12 mouse cellular contexts compared by ENCODE assay signal in genomic region chr9:87135765-87136558, GRCm38 (mm10). TPM values are rescaled to one million over a fixed set of nuclear protein-coding genes. Genes with fewer than 3 reads are reported as not detected.
DNase-seq lines count a peak whose midpoint lies in the region; ATAC-seq and TF ChIP-seq lines count a peak whose summit lies in the region.
"Had no signal": no experiment of that assay in that cellular context is flagged by ENCODE, and none has a peak within 500 bp of the region (broad histone marks: within the 10 kb centered on the region; RNA-seq: fewer than 3 reads in every experiment).

No protein-coding gene starts in this region.

- intact Hi-C loops in heart, postnatal 10 days (cut with DNase I), result no loop called here

- 52% methylated on average over 14 of the region's 14 CpGs for WGBS in midbrain, postnatal 0 days
- 75% methylated on average over 14 of the region's 14 CpGs for WGBS in midbrain, embryonic 10.5 days

- no peaks in the 10 kb centered on the region for H3K27me3 ChIP-seq in midbrain, postnatal 0 days (ENCODE audit: insufficient read depth, low read length)
- no peaks in the 10 kb centered on the region for H3K27me3 ChIP-seq in midbrain, embryonic 10.5 days (ENCODE audit: low read depth, poor library complexity, severe bottlenecking)

- no peaks in the 10 kb centered on the region for H3K4me1 ChIP-seq in midbrain, postnatal 0 days (ENCODE audit: insufficient read depth, low read length)
- H3K4me1 ChIP-seq in midbrain, embryonic 10.5 days, result peaks cover 4% of the 10 kb centered on the region; the same call in 1 of the 2 replicates

- peak; percentile 21 to 30 for DNase-seq in heart, postnatal 10 days
- DNase-seq in heart, adult 8-10 months (ENCODE audit: low spot score), result no peak
- DNase-seq in midbrain, postnatal 0 days (ENCODE audit: low spot score), result peak; percentile 72
- DNase-seq in midbrain, embryonic 10.5 days (ENCODE audit: low spot score), result no peak
- peak; percentile 73 to 82 for DNase-seq in cerebellum, postnatal 14 days
- DNase-seq in testis, postnatal 10 days (ENCODE audit: low spot score), result peak; percentile 48
- DNase-seq in spleen, postnatal 10 days (ENCODE audit: low spot score in 2 of 2), result no peak
- no peak for DNase-seq in gastrocnemius, postnatal 25 days
- DNase-seq: kidney, postnatal 36 days; retina, postnatal 1 day had no signal

- no peak overlapping the region for H3K4me3 ChIP-seq in midbrain, postnatal 0 days (ENCODE audit: low read depth, low read length)
- H3K4me3 ChIP-seq in midbrain, embryonic 10.5 days, result no peak overlapping the region

- no peak for ATAC-seq in midbrain, postnatal 0 days (ENCODE audit: low FRiP score)

- H3K9ac ChIP-seq in midbrain, postnatal 0 days (replicated peaks; ENCODE audit: low read length, poor library complexity, severe bottlenecking), result no peak overlapping the region

- H3K4me2 ChIP-seq in midbrain, postnatal 0 days (ENCODE audit: low read depth, low read length, poor library complexity, severe bottlenecking), result no peak overlapping the region
- H3K4me2 ChIP-seq: liver, embryonic 11.5 days had no signal

- no peaks in the 10 kb centered on the region for H3K36me3 ChIP-seq in midbrain, postnatal 0 days (ENCODE audit: insufficient read depth, low read length)
- no peaks in the 10 kb centered on the region for H3K36me3 ChIP-seq in midbrain, embryonic 10.5 days

- 0 out of 2 replicates have a peak overlapping the region, but pooled peaks have one; percentile 2 for H3K27ac ChIP-seq in midbrain, postnatal 0 days (ENCODE audit: low read depth, low read length)
- no peak overlapping the region for H3K27ac ChIP-seq in midbrain, embryonic 10.5 days (replicated peaks)

- no peaks in the 10 kb centered on the region for H3K9me3 ChIP-seq in midbrain, postnatal 0 days (ENCODE audit: low read length)
- H3K9me3 ChIP-seq in midbrain, embryonic 10.5 days (replicated peaks), result no peaks in the 10 kb centered on the region

- TF ChIP-seq CTCF in midbrain, postnatal 0 days (IDR thresholded peaks at IDR 0.05), result no peak

RNA-seq across cellular contexts. Expression of gene Mrap2, which starts 8.1 kb away (rescaled TPM):
- total RNA-seq in heart, postnatal 10 days (2021), result 1 to 10 TPM in 1 of 2 experiments, under 1 TPM in 1; 0.57 to 4.3 TPM
- 1 to 10 TPM; 2.1 to 2.6 (median 2.2) TPM for total RNA-seq in heart, adult 8-10 months (2022)
- total RNA-seq in midbrain, postnatal 0 days (2014; rRNA removed), result 3.7 and 4.3 TPM in 2 replicates
- 4.2 and 4.8 TPM in 2 replicates for polyA plus RNA-seq in midbrain, postnatal 0 days (2015; fragmentation: Nextera tagmentation; extraction: Ambion mirVana)
- 0.09 TPM in 1 of 2 replicates, not detected in the other for polyA plus RNA-seq in midbrain, embryonic 10.5 days (2016; fragmentation: Nextera tagmentation; extraction: Ambion mirVana)
- under 1 TPM; 0.49 to 0.72 TPM for total RNA-seq in gastrocnemius, postnatal 25 days (2021)
- total RNA-seq: monocyte, adult 5-6 weeks had no signal
- polyA plus RNA-seq: liver, embryonic 11.5 days had no signal

Comparison
In these comparisons a context has a peak if more than half of its experiments do, and no peak if none do; other contexts are left out.
1. DNase-seq: peak in heart, postnatal 10 days (2 of 2), midbrain, postnatal 0 days (single experiment), cerebellum, postnatal 14 days (2 of 2) and testis, postnatal 10 days (single experiment); none in heart, adult 8-10 months (single experiment), midbrain, embryonic 10.5 days (single experiment), spleen, postnatal 10 days (0 of 2) and gastrocnemius, postnatal 25 days (single experiment).